Comparison of ENCODE assay signal across 8 mouse cellular contexts in genomic region chr9:22143108-22144037, GRCm38 (mm10). TPM values are rescaled to one million over a fixed set of nuclear protein-coding genes. Genes with fewer than 3 reads are reported as not detected.
DNase-seq lines count a peak whose midpoint lies in the region; ATAC-seq and TF ChIP-seq lines count a peak whose summit lies in the region.

No protein-coding gene starts in this region.

- no peak overlapping the region for H3K27ac ChIP-seq in bone marrow, adult 2 months (ENCODE audit: control insufficient read depth, insufficient read depth, low read depth, low read length, poor library complexity)
- no peak overlapping the region for H3K27ac ChIP-seq in embryonic fibroblast, embryonic 13.5 days (ENCODE audit: insufficient read depth, low read length)

- intact Hi-C loops in heart, postnatal 14 days (cut with DNase I) = loop anchor here (1.0 to 5.0 kb wide), 2 partner anchors 77 to 166 kb away; no protein-coding TSS in a partner anchor

- no peak for TF ChIP-seq POLR2A in bone marrow, adult 2 months (IDR thresholded peaks at IDR 0.05; ENCODE audit: borderline replicate concordance, control insufficient read depth, low read depth, low read length)
- no peak for TF ChIP-seq POLR2A in embryonic fibroblast, embryonic 13.5 days (IDR thresholded peaks at IDR 0.05; ENCODE audit: low read depth, low read length)

- WGBS in bone marrow, adult 2 months = 28% methylated on average over 17 of the region's 17 CpGs

- peak; percentile 93 for ATAC-seq in CD4-positive, CD25-positive, alpha-beta regulatory T cell, adult 4 months
- peak; percentile 88 for ATAC-seq in neutrophil, adult 5-6 weeks (ENCODE audit: extremely low read depth, insufficient number of reproducible peaks, low FRiP score, poor library complexity, severe bottlenecking)

- peak; percentile 86 to 92 for DNase-seq in heart, postnatal 14 days
- DNase-seq in layer of hippocampus, adult 11-12 months (ENCODE audit: low spot score) = peak; percentile 91
- peak; percentile 82 to 85 for DNase-seq in lung, adult 18-20 months
- DNase-seq in testis, postnatal 10 days (ENCODE audit: low spot score) = peak; percentile 95

- H3K4me1 ChIP-seq in bone marrow, adult 2 months (ENCODE audit: control insufficient read depth, insufficient read depth, low read length) = no peaks in the 10 kb centered on the region; the same call in 1 of the 2 replicates
- no peaks in the 10 kb centered on the region for H3K4me1 ChIP-seq in embryonic fibroblast, embryonic 13.5 days (ENCODE audit: control insufficient read depth, insufficient read depth, low read length)

- H3K4me3 ChIP-seq in bone marrow, adult 2 months (replicated peaks; ENCODE audit: control insufficient read depth, low read depth, low read length) = no peak overlapping the region
- no peak overlapping the region for H3K4me3 ChIP-seq in embryonic fibroblast, embryonic 13.5 days (ENCODE audit: insufficient read depth, low read length)

- TF ChIP-seq CTCF in bone marrow, adult 2 months (IDR thresholded peaks at IDR 0.05; ENCODE audit: control insufficient read depth, insufficient read depth, low read length) = peak; percentile 92
- TF ChIP-seq CTCF in embryonic fibroblast, embryonic 13.5 days (IDR thresholded peaks at IDR 0.05; ENCODE audit: borderline replicate concordance, insufficient read depth, low read length) = peak; percentile 74

RNA-seq across cellular contexts. Expression of gene Acp5, which starts 7.9 kb away (rescaled TPM):
- polyA plus RNA-seq in CD4-positive, CD25-positive, alpha-beta regulatory T cell, adult 4 months (2017; shearing (Covaris generic)) = 100 to 1,000 TPM; 221 to 282 TPM
- 89.7 and 103 TPM in 2 replicates for polyA plus RNA-seq in bone marrow, adult 2 months (2011; ENCODE audit: insufficient read depth, insufficient read length, low replicate concordance, missing spikeins)
- polyA plus RNA-seq in embryonic fibroblast, embryonic 13.5 days (2011; ENCODE audit: insufficient read length, low read depth, missing spikeins) = 3.7 and 5.2 TPM in 2 replicates
- 1 to 10 TPM; 2.2 to 2.6 TPM for total RNA-seq in heart, postnatal 14 days (2021)
- 70.6 and 71.3 TPM in 2 replicates for total RNA-seq in neutrophil, adult 5-6 weeks (2017)

RNA-seq across cellular contexts. Expression of gene Pigyl, which starts 13.3 kb away (rescaled TPM):
- polyA plus RNA-seq in CD4-positive, CD25-positive, alpha-beta regulatory T cell, adult 4 months (2017; shearing (Covaris generic)) = 10 to 100 TPM; 45.4 to 48.7 TPM
- 10.5 and 23.3 TPM in 2 replicates for polyA plus RNA-seq in bone marrow, adult 2 months (2011; ENCODE audit: insufficient read depth, insufficient read length, low replicate concordance, missing spikeins)
- 20.4 and 21.5 TPM in 2 replicates for polyA plus RNA-seq in embryonic fibroblast, embryonic 13.5 days (2011; ENCODE audit: insufficient read length, low read depth, missing spikeins)
- total RNA-seq in heart, postnatal 14 days (2021) = 10 to 100 TPM; 42.8 to 44.2 TPM
- 13.0 and 16.6 TPM in 2 replicates for total RNA-seq in neutrophil, adult 5-6 weeks (2017)

RNA-seq across cellular contexts. Expression of gene Elof1, which starts 26.4 kb away (rescaled TPM):
- 10 to 100 TPM; 76.4 to 95.1 TPM for polyA plus RNA-seq in CD4-positive, CD25-positive, alpha-beta regulatory T cell, adult 4 months (2017; shearing (Covaris generic))
- 39.9 and 54.1 TPM in 2 replicates for polyA plus RNA-seq in bone marrow, adult 2 months (2011; ENCODE audit: insufficient read depth, insufficient read length, low replicate concordance, missing spikeins)
- 65.2 and 69.7 TPM in 2 replicates for polyA plus RNA-seq in embryonic fibroblast, embryonic 13.5 days (2011; ENCODE audit: insufficient read length, low read depth, missing spikeins)
- 10 to 100 TPM; 39.5 to 41.5 TPM for total RNA-seq in heart, postnatal 14 days (2021)
- 27.4 and 27.9 TPM in 2 replicates for total RNA-seq in neutrophil, adult 5-6 weeks (2017)

RNA-seq across cellular contexts. Expression of gene Cnn1, which starts 44.4 kb away (rescaled TPM):
- under 1 TPM in 1 of 2 experiments, not detected in 1; 0.22 TPM for polyA plus RNA-seq in CD4-positive, CD25-positive, alpha-beta regulatory T cell, adult 4 months (2017; shearing (Covaris generic))
- not detected in 2 replicates for polyA plus RNA-seq in bone marrow, adult 2 months (2011; ENCODE audit: insufficient read depth, insufficient read length, low replicate concordance, missing spikeins)
- polyA plus RNA-seq in embryonic fibroblast, embryonic 13.5 days (2011; ENCODE audit: insufficient read length, low read depth, missing spikeins) = 203 and 419 TPM in 2 replicates
- total RNA-seq in heart, postnatal 14 days (2021) = 1 to 10 TPM; 5.4 to 9.5 TPM
- not detected in 2 replicates for total RNA-seq in neutrophil, adult 5-6 weeks (2017)

RNA-seq across cellular contexts. Expression of gene Zfp872, which starts 44.5 kb away (rescaled TPM):
- not detected for polyA plus RNA-seq in CD4-positive, CD25-positive, alpha-beta regulatory T cell, adult 4 months (2017; shearing (Covaris generic))
- polyA plus RNA-seq in bone marrow, adult 2 months (2011; ENCODE audit: insufficient read depth, insufficient read length, low replicate concordance, missing spikeins) = not detected in 2 replicates
- polyA plus RNA-seq in embryonic fibroblast, embryonic 13.5 days (2011; ENCODE audit: insufficient read length, low read depth, missing spikeins) = not detected in 2 replicates
- total RNA-seq in heart, postnatal 14 days (2021) = under 1 TPM; 0.17 to 0.27 TPM
- not detected in 2 replicates for total RNA-seq in neutrophil, adult 5-6 weeks (2017)

Comparison
In these comparisons a context has a peak if more than half of its experiments do, and no peak if none do; other contexts are left out.
1. RNA of gene Acp5, which starts 7.9 kb away (polyA plus RNA-seq): 221 to 282 TPM in CD4-positive, CD25-positive, alpha-beta regulatory T cell, adult 4 months and 89.7 to 103 TPM in bone marrow, adult 2 months; 3.7 to 5.2 TPM in embryonic fibroblast, embryonic 13.5 days; every median in the first group is over 10 times any median in the second.
2. Peak in every context shown above with its lines, with median percentiles within 50 percentile points of each other: DNase-seq.